Mouse (Mus musculus) small intestine, adult 2 months (tissue): ENCODE data around the gene Nasp.

Source experiments
- CTCF ChIP-seq: fragments of 200-500 bp; IDR thresholded peaks from 2 replicates; pipeline ENCODE4 v1.5.1; 2012; ENCODE audit warnings: low read depth, mild to moderate bottlenecking, control low read depth, inconsistent platforms, low read length, moderate library complexity, mixed read lengths; ENCODE audit not compliant: insufficient replicate concordance, insufficient read length; ENCODE audit errors: extremely low read depth
- POLR2A ChIP-seq: fragments of 200-500 bp; IDR thresholded peaks from 2 replicates; pipeline ENCODE4 v1.6.1; 2012; ENCODE audit warnings: low read depth, mild to moderate bottlenecking, control low read depth, inconsistent platforms, low read length, moderate library complexity

DNA sequence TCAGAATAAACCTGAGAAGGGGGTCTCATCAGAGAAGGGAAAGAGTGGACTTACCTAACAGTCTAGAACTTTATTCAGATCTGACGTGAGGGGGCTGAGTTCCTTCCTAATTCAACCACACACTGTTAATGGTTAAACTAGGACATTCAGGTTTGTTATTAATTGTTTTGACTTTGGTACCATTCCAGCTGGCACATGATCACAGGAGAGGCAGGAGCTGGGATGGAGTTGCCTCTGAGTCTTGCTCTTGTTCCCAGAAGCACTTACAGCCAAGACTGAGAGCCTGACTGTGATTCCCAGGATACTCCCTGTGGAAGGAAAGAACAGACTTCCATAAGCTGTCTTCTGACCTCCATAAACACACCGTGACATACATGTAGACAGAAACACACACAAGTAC lies 31.7 kb upstream of the Nasp start:
- TF ChIP-seq POLR2A (no peak), CTCF (no peak)
